Comparison of ENCODE assay signal across 19 mouse cellular contexts in genomic region chr10:63652887-63653286, GRCm38 (mm10).
DNase-seq lines count a peak whose midpoint lies in the region; ATAC-seq and TF ChIP-seq lines count a peak whose summit lies in the region.
"Had no signal": no experiment of that assay in that cellular context is flagged by ENCODE, and none has a peak within 500 bp of the region (broad histone marks: within the 10 kb centered on the region; RNA-seq: fewer than 3 reads in every experiment).

No protein-coding gene starts in this region.

- 0 out of 2 replicates have a peak overlapping the region, but pooled peaks have one; percentile 7 for H3K27ac ChIP-seq in cerebellum, adult 2 months (ENCODE audit: insufficient read depth, low read length)
- no peak overlapping the region for H3K27ac ChIP-seq in forebrain, embryonic 10.5 days
- no peak overlapping the region for H3K27ac ChIP-seq in forebrain, embryonic 16.5 days (ENCODE audit: low read length)
- H3K27ac ChIP-seq: forebrain, embryonic 13.5 days; heart, embryonic 10.5 days; hindbrain, embryonic 13.5 days; intestine, embryonic 15.5 days; liver, embryonic 12.5 days; midbrain, embryonic 15.5 days; stomach, embryonic 15.5 days had no signal

- WGBS in cerebellum, adult 2 months = 31% methylated on average over 9 of the region's 9 CpGs
- WGBS in forebrain, embryonic 10.5 days = 88% methylated on average over 9 of the region's 9 CpGs
- WGBS in forebrain, embryonic 16.5 days = 79% methylated on average over 9 of the region's 9 CpGs

- peaks cover 4% of the 10 kb centered on the region; the same call in 1 of the 2 replicates for H3K4me1 ChIP-seq in cerebellum, adult 2 months (ENCODE audit: control insufficient read depth, insufficient read depth, low read length)
- peaks cover 7% of the 10 kb centered on the region; the same call in 1 of the 2 replicates for H3K4me1 ChIP-seq in forebrain, embryonic 10.5 days
- no peaks in the 10 kb centered on the region for H3K4me1 ChIP-seq in forebrain, embryonic 16.5 days (replicated peaks; ENCODE audit: control insufficient read depth, insufficient read depth, low read length)
- H3K4me1 ChIP-seq: forebrain, embryonic 13.5 days; heart, embryonic 10.5 days; hindbrain, embryonic 13.5 days; intestine, embryonic 15.5 days; liver, embryonic 12.5 days; midbrain, embryonic 15.5 days; stomach, embryonic 15.5 days had no signal

- H3K9ac ChIP-seq in forebrain, embryonic 16.5 days (replicated peaks; ENCODE audit: low read depth, low read length) = no peak overlapping the region
- H3K9ac ChIP-seq: forebrain, embryonic 13.5 days; hindbrain, embryonic 13.5 days; intestine, embryonic 15.5 days; liver, embryonic 12.5 days; midbrain, embryonic 15.5 days; stomach, embryonic 15.5 days had no signal

- peak; percentile 39 for DNase-seq in brain, adult 2 months (ENCODE audit: low read depth, low spot score)
- DNase-seq in cerebellum, adult 2 months = peak; percentile 50 to 53
- peak; percentile 79 to 86 for DNase-seq in lung, adult 18-20 months
- DNase-seq in lung, postnatal 25 days (ENCODE audit: low spot score) = peak; percentile 70
- no peak for DNase-seq in forebrain, embryonic 10.5 days (ENCODE audit: extremely low spot score, low spot score)
- DNase-seq in natural killer cell, adult 2 months (ENCODE audit: low spot score in 2 of 2) = no peak
- DNase-seq: adrenal gland, adult 8-10 months; embryo, embryonic 11 days; heart, postnatal 10 days; spleen, adult 18-20 months had no signal

- H3K36me3 ChIP-seq in forebrain, embryonic 10.5 days (replicated peaks) = no peaks in the 10 kb centered on the region
- no peaks in the 10 kb centered on the region for H3K36me3 ChIP-seq in forebrain, embryonic 16.5 days (ENCODE audit: control insufficient read depth, insufficient read depth)
- H3K36me3 ChIP-seq: G1E; hindbrain, embryonic 13.5 days; intestine, embryonic 15.5 days; liver, embryonic 12.5 days; midbrain, embryonic 15.5 days; stomach, embryonic 15.5 days had no signal

- TF ChIP-seq POLR2A in cerebellum, adult 2 months (IDR thresholded peaks at IDR 0.05; ENCODE audit: borderline replicate concordance, insufficient read depth, low read length) = no peak

- no peak overlapping the region for H3K4me3 ChIP-seq in cerebellum, adult 2 months (replicated peaks; ENCODE audit: insufficient read depth, low read depth, low read length)
- H3K4me3 ChIP-seq in forebrain, embryonic 10.5 days = no peak overlapping the region
- H3K4me3 ChIP-seq in forebrain, embryonic 16.5 days (replicated peaks; ENCODE audit: low read length) = no peak overlapping the region
- H3K4me3 ChIP-seq: forebrain, embryonic 13.5 days; heart, embryonic 10.5 days; hindbrain, embryonic 13.5 days; intestine, embryonic 15.5 days; liver, embryonic 12.5 days; midbrain, embryonic 15.5 days; stomach, embryonic 15.5 days had no signal

- H3K9me3 ChIP-seq in forebrain, embryonic 10.5 days = no peaks in the 10 kb centered on the region
- no peaks in the 10 kb centered on the region for H3K9me3 ChIP-seq in forebrain, embryonic 16.5 days (ENCODE audit: control insufficient read depth, low read length)
- H3K9me3 ChIP-seq: forebrain, embryonic 13.5 days; heart, embryonic 10.5 days; hindbrain, embryonic 13.5 days; intestine, embryonic 15.5 days; liver, embryonic 12.5 days; midbrain, embryonic 15.5 days; stomach, embryonic 15.5 days had no signal

- no peaks in the 10 kb centered on the region for H3K27me3 ChIP-seq in cerebellum, adult 2 months (ENCODE audit: control insufficient read depth, insufficient read depth, low read length)
- no peaks in the 10 kb centered on the region for H3K27me3 ChIP-seq in forebrain, embryonic 10.5 days (ENCODE audit: poor library complexity, severe bottlenecking)
- no peaks in the 10 kb centered on the region for H3K27me3 ChIP-seq in forebrain, embryonic 16.5 days (replicated peaks; ENCODE audit: control insufficient read depth, insufficient read depth, low read length)
- H3K27me3 ChIP-seq: forebrain, embryonic 13.5 days; hindbrain, embryonic 13.5 days; intestine, embryonic 15.5 days; liver, embryonic 12.5 days; midbrain, embryonic 15.5 days; stomach, embryonic 15.5 days had no signal

- no peak overlapping the region for H3K4me2 ChIP-seq in forebrain, embryonic 16.5 days (ENCODE audit: low read length)
- H3K4me2 ChIP-seq: forebrain, embryonic 13.5 days; hindbrain, embryonic 13.5 days; intestine, embryonic 15.5 days; liver, embryonic 12.5 days; midbrain, embryonic 15.5 days; stomach, embryonic 15.5 days had no signal

- no peak for TF ChIP-seq CTCF in cerebellum, adult 2 months (IDR thresholded peaks at IDR 0.05; ENCODE audit: borderline replicate concordance, insufficient read depth, low read depth, low read length)

- ATAC-seq in forebrain, embryonic 16.5 days = no peak
- ATAC-seq: forebrain, embryonic 13.5 days; intestine, embryonic 15.5 days; liver, embryonic 12.5 days; midbrain, embryonic 15.5 days had no signal

Comparison
In these comparisons a context has a peak if more than half of its experiments do, and no peak if none do; other contexts are left out.
1. DNase-seq: peak in brain, adult 2 months (single experiment), cerebellum, adult 2 months (2 of 2), lung, adult 18-20 months (2 of 2) and lung, postnatal 25 days (single experiment); none in forebrain, embryonic 10.5 days (single experiment) and natural killer cell, adult 2 months (0 of 2).